Mouse (Mus musculus) CH12.LX (cell line): ENCODE results near the gene Ankib1.
"Not testable (repeated sequence)": the region's sequence is repeated elsewhere in the genome, so short reads cannot be mapped to it uniquely, and the experiment has no call there.

Source experiments
- CHD2 ChIP-seq: IDR thresholded peaks from 2 replicates; pipeline ENCODE4 v1.6.1; 2011; ENCODE audit warnings: low read length, improper control_type of control experiment
- CTCF ChIP-seq, 2 experiments: IDR thresholded peaks in 1 of 2; conservative IDR thresholded peaks in 1 of 2; 2 replicates each; pipeline ENCODE4 v1.5.1; 2011 to 2012; ENCODE audit warnings: low read depth in 2 of 2, low read length in 2 of 2, improper control_type of control experiment in 1 of 2, inconsistent platforms in 1 of 2, mild to moderate bottlenecking in 1 of 2, moderate library complexity in 1 of 2
- EP300 ChIP-seq: IDR thresholded peaks from 2 replicates; pipeline ENCODE4 v1.6.1; 2011; ENCODE audit warnings: low read length, improper control_type of control experiment
- MAFK ChIP-seq: IDR thresholded peaks from 2 replicates; pipeline ENCODE4 v1.6.1; 2011; ENCODE audit warnings: low read length, improper control_type of control experiment; ENCODE audit not compliant: insufficient replicate concordance
- MAX ChIP-seq: IDR thresholded peaks from 2 replicates; pipeline ENCODE4 v1.6.1; 2011; ENCODE audit warnings: low read length, improper control_type of control experiment
- POLR2A ChIP-seq: IDR thresholded peaks from 2 replicates; pipeline ENCODE4 v1.6.1; 2011; ENCODE audit warnings: low read depth, mild to moderate bottlenecking, improper control_type of control experiment, low read length
- RCOR1 ChIP-seq: conservative IDR thresholded peaks from 2 replicates; pipeline ENCODE4 v1.6.1; 2012; ENCODE audit warnings: low read depth, mild to moderate bottlenecking, inconsistent platforms, low read length, improper control_type of control experiment
- SMC3 ChIP-seq: IDR thresholded peaks from 2 replicates; pipeline ENCODE4 v1.6.1; 2011; ENCODE audit warnings: low read depth, low read length, improper control_type of control experiment
- ZKSCAN1 ChIP-seq: IDR thresholded peaks from 2 replicates; pipeline ENCODE4 v1.6.1; 2012; ENCODE audit warnings: low read depth, inconsistent platforms, low read length, improper control_type of control experiment, borderline replicate concordance

DNA sequence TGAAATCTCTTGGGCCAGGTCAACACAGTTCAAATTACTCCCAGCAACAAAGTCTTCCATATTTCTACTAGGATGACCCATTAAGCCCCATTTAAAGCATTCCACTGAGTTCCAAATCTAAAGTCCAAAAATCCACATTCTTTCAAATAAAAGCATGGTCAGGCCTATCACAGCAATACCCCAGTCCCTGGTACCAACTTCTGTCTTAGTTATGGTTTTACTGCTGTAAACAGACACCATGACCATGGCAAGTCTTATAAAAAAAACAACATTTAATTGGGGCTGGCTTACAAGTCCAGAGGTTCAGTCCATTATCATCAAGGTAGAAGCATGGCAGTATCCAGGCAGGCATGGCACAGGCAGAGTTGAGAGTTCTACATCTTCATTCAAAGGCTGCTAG is 4.1 kb downstream of the Ankib1 start:
- TF ChIP-seq RCOR1; EP300; SMC3; CTCF (conservative IDR thresholded peaks at IDR 0.05 in 1 of 2, IDR thresholded peaks at IDR 0.05 in 1 of 2; ENCODE audit: low read depth in 2 of 2, low read length in 2 of 2); ZKSCAN1; MAX; POLR2A; CHD2; MAFK: not testable (repeated sequence)
